Mouse (Mus musculus): ENCODE measurements around the gene Cyp4f18. TPM values are rescaled to one million over a fixed set of nuclear protein-coding genes. Genes with fewer than 3 reads are reported as not detected.

Gene Cyp4f18
- total and polyA plus RNA-seq, 3 experiments, result 13.5 to 37.4 (median 31.7) TPM

- Histone ChIP-seq H3K27me3 (replicated peaks) (no peaks in the 10 kb centered on the region), H3K9me3 (replicated peaks; ENCODE audit: low read length) (peaks cover 19% of the 10 kb centered on the region), H3K79me2 (replicated peaks; ENCODE audit: control insufficient read depth, extremely low read depth, insufficient read depth, poor library complexity, severe bottlenecking) (no peaks in the 10 kb centered on the region; the same call in 1 of the 2 replicates), H3K4me3 (replicated peaks in 1 of 3; ENCODE audit: low read depth in 2 of 3, low read length in 2 of 3, poor library complexity in 1 of 3) (no peak overlapping the region), H3K9ac (ENCODE audit: insufficient read depth, low read depth) (no peak overlapping the region), H3K27ac (ENCODE audit: insufficient read depth, low read depth) (no peak overlapping the region), H3K4me1 (ENCODE audit: control insufficient read depth in 1 of 2, insufficient read depth in 2 of 2) (no peaks in the 10 kb centered on the region), H3K36me3 (replicated peaks in 1 of 2; ENCODE audit: control insufficient read depth in 1 of 2, insufficient read depth in 1 of 2, low read length in 1 of 2) (peaks cover 33 to 77% of the 10 kb centered on the region in 2 experiments), H3K4me2 (ENCODE audit: insufficient read depth, low read depth, poor library complexity, severe bottlenecking) (no peak overlapping the region)
- no peak for DNase-seq (ENCODE audit: extremely low read depth)
- TF ChIP-seq SIN3A (IDR thresholded peaks at IDR 0.05; ENCODE audit: low read length) (no peak), E2F4 (IDR thresholded peaks at IDR 0.05; ENCODE audit: insufficient replicate concordance, low read depth, low read length) (no peak), CHD1 (IDR thresholded peaks at IDR 0.05; ENCODE audit: low read depth, low read length) (no peak), JUND (conservative IDR thresholded peaks at IDR 0.05; ENCODE audit: low read depth, low read length) (no peak), BHLHE40 (IDR thresholded peaks at IDR 0.05; ENCODE audit: low read depth, low read length) (no peak), CHD2 (IDR thresholded peaks at IDR 0.05; ENCODE audit: low read length) (no peak), UBTF (IDR thresholded peaks at IDR 0.05; ENCODE audit: low read depth, low read length) (no peak), ZNF384 (IDR thresholded peaks at IDR 0.05; ENCODE audit: low read depth, low read length) (no peak), JUN (IDR thresholded peaks at IDR 0.05; ENCODE audit: insufficient read depth, low read depth, low read length) (no peak), ELF1 (IDR thresholded peaks at IDR 0.05; ENCODE audit: low read depth, low read length) (no peak), MAZ (IDR thresholded peaks at IDR 0.05; ENCODE audit: low read depth, low read length) (no peak), ZKSCAN1 (IDR thresholded peaks at IDR 0.05; ENCODE audit: borderline replicate concordance, low read depth, low read length) (no peak), EP300 (IDR thresholded peaks at IDR 0.05; ENCODE audit: low read length) (no peak), POLR2A (IDR thresholded peaks at IDR 0.05; ENCODE audit: low read depth, low read length) (no peak), ZC3H11A (IDR thresholded peaks at IDR 0.05; ENCODE audit: low read depth, low read length) (no peak), PAX5 (IDR thresholded peaks at IDR 0.05; ENCODE audit: low read length) (no peak), USF2 (conservative IDR thresholded peaks at IDR 0.05; ENCODE audit: low read depth, low read length) (no peak), RAD21 (IDR thresholded peaks at IDR 0.05; ENCODE audit: low read depth, low read length) (no peak), TBP (conservative IDR thresholded peaks at IDR 0.05; ENCODE audit: low read depth, low read length) (no peak), MAFK (IDR thresholded peaks at IDR 0.05; ENCODE audit: insufficient replicate concordance, low read length) (no peak)
- dilution Hi-C loops (cut with MboI; ENCODE audit: extremely low pct_ligation_motif_present, extremely low pct_unique_long_range_greater_than_20kb, low sequenced_read_pairs) (no loop called here), in situ Hi-C loops (cut with MboI; ENCODE audit: low pct_ligation_motif_present, low pct_unique_long_range_greater_than_20kb, low sequenced_read_pairs) (no loop called here)
These were observed 42.2 kb downstream of the Cyp4f18 start for GRCm38 (mm10) chr8:71967261-71967660.

GRCm38 (mm10) chr8:71966411-71966810 lies 43.0 kb downstream of the Cyp4f18 start:
- DNase-seq (ENCODE audit: extremely low read depth), result no peak
- Histone ChIP-seq H3K79me2 (replicated peaks; ENCODE audit: control insufficient read depth, extremely low read depth, insufficient read depth, poor library complexity, severe bottlenecking) (no peaks in the 10 kb centered on the region; the same call in 1 of the 2 replicates), H3K36me3 (replicated peaks in 1 of 2; ENCODE audit: control insufficient read depth in 1 of 2, insufficient read depth in 1 of 2, low read length in 1 of 2) (peaks cover 33 to 82% of the 10 kb centered on the region in 2 experiments), H3K4me2 (ENCODE audit: insufficient read depth, low read depth, poor library complexity, severe bottlenecking) (no peak overlapping the region), H3K4me1 (ENCODE audit: control insufficient read depth in 1 of 2, insufficient read depth in 2 of 2) (peaks cover 0 to 5% of the 10 kb centered on the region in 2 experiments; a peak in 1 of 4 replicates), H3K27ac (ENCODE audit: insufficient read depth, low read depth) (no peak overlapping the region), H3K27me3 (replicated peaks) (no peaks in the 10 kb centered on the region), H3K9ac (ENCODE audit: insufficient read depth, low read depth) (no peak overlapping the region), H3K9me3 (replicated peaks; ENCODE audit: low read length) (peaks cover 19% of the 10 kb centered on the region), H3K4me3 (replicated peaks in 1 of 3; ENCODE audit: low read depth in 2 of 3, low read length in 2 of 3, poor library complexity in 1 of 3) (no peak overlapping the region)
- in situ Hi-C loops (cut with MboI; ENCODE audit: low pct_ligation_motif_present, low pct_unique_long_range_greater_than_20kb, low sequenced_read_pairs), result no loop called here
- TF ChIP-seq CTCF (conservative IDR thresholded peaks at IDR 0.05 in 1 of 2, IDR thresholded peaks at IDR 0.05 in 1 of 2; ENCODE audit: low read depth in 2 of 2, low read length in 2 of 2) (peak in 1 of 2 experiments; percentile 38; a peak in 2 of 4 replicates), TCF12 (IDR thresholded peaks at IDR 0.05; ENCODE audit: low read depth, low read length) (no peak), JUN (IDR thresholded peaks at IDR 0.05; ENCODE audit: insufficient read depth, low read depth, low read length) (no peak), SMC3 (IDR thresholded peaks at IDR 0.05; ENCODE audit: low read depth, low read length) (peak; percentile 22; the same call in 1 of the 2 replicates), RAD21 (IDR thresholded peaks at IDR 0.05; ENCODE audit: low read depth, low read length) (peak; percentile 27)
- dilution Hi-C loops (cut with MboI; ENCODE audit: extremely low pct_ligation_motif_present, extremely low pct_unique_long_range_greater_than_20kb, low sequenced_read_pairs), result no loop called here

Measured in CH12.LX (cell line).